Mouse (Mus musculus) stomach, embryonic 16.5 days (tissue): ENCODE measurements around the gene Nup210l. TPM values are rescaled to one million over a fixed set of nuclear protein-coding genes. Genes with fewer than 3 reads are reported as not detected.
A peak's percentile ranks its signal among the peaks of the same experiment; 100 is the strongest.

ENCODE experiments used
- ATAC-seq: fragments of 200-750 bp; cut with Nextera tagmentation; 2 replicates; pipeline ENCODE4 v1.8.0; 2017; ENCODE audit warnings: moderate number of reproducible peaks, moderate TSS enrichment; ENCODE audit not compliant: insufficient read depth, low FRiP score
- H3K27ac ChIP-seq: fragments of 300-500 bp; sonication (generic); 2 replicates; pipeline ENCODE4 v1.5.1; 2014; ENCODE audit warnings: low read length
- H3K27me3 ChIP-seq: fragments of 300-500 bp; sonication (generic); 2 replicates; pipeline ENCODE4 v1.6.1; 2014; ENCODE audit warnings: low read length, control low read depth, mixed read lengths; ENCODE audit not compliant: control insufficient read depth, insufficient read depth
- H3K36me3 ChIP-seq: fragments of 300-500 bp; sonication (generic); 2 replicates; pipeline ENCODE4 v1.6.1; 2014; ENCODE audit warnings: low read length; ENCODE audit not compliant: control insufficient read depth, insufficient read depth
- H3K4me1 ChIP-seq: fragments of 300-500 bp; sonication (generic); 2 replicates; pipeline ENCODE4 v1.6.1; 2014; ENCODE audit warnings: low read length, control low read depth, mixed read lengths; ENCODE audit not compliant: control insufficient read depth, insufficient read depth
- H3K4me2 ChIP-seq: fragments of 300-500 bp; sonication (generic); 2 replicates; pipeline ENCODE4 v1.6.1; 2014; ENCODE audit warnings: low read depth, low read length, mixed read lengths
- H3K4me3 ChIP-seq: fragments of 300-500 bp; sonication (generic); replicated peaks from 2 replicates; pipeline ENCODE4 v1.5.1; 2014; ENCODE audit warnings: mild to moderate bottlenecking, low read length
- H3K9ac ChIP-seq: fragments of 300-500 bp; sonication (generic); 2 replicates; pipeline ENCODE4 v1.6.1; 2014; ENCODE audit warnings: low read length
- H3K9me3 ChIP-seq: fragments of 300-500 bp; sonication (generic); replicated peaks from 2 replicates; pipeline ENCODE4 v1.6.1; 2016; ENCODE audit warnings: low read length, control low read depth; ENCODE audit not compliant: control insufficient read depth
- WGBS: fragments of 180-500 bp; shearing (Covaris S2); extraction: QIAGEN DNeasy Blood & Tissue Kit; methylation state at CpG from one replicate; pipeline ENCODE4 v1.1.7; 2014; 5-methylcytosine and 5-hydroxymethylcytosine counted together
- polyA plus RNA-seq: library from polyadenylated mRNA; unstranded; fragments of >200 nt; fragmentation: Nextera tagmentation; extraction: Ambion mirVana; gene quantifications from 2 replicates; pipeline ENCODE4 v1.2.1, GENCODE M21; 2015

The Nup210l gene
- polyA plus RNA-seq, 1 experiment from 2014 or later: 0.28 TPM

- ATAC-seq: no peak
- H3K4me2 ChIP-seq: peak overlapping the region; percentile 64; the same call in 1 of the 2 replicates
- WGBS: 81% methylated on average over 2 of the region's 2 CpGs
- H3K9ac ChIP-seq: no peak overlapping the region
- no peaks in the 10 kb centered on the region for H3K36me3 ChIP-seq
- H3K27ac ChIP-seq: no peak overlapping the region
- H3K9me3 ChIP-seq: no peaks in the 10 kb centered on the region
- H3K27me3 ChIP-seq: no peaks in the 10 kb centered on the region
- no peak overlapping the region for H3K4me3 ChIP-seq
- H3K4me1 ChIP-seq: peaks cover 9% of the 10 kb centered on the region; the same call in 1 of the 2 replicates
Measured at GRCm38 (mm10) chr3:90241251-90241650, 137.3 kb downstream of the Nup210l start.

GRCm38 (mm10) chr3:90241669-90242358 lies 137.9 kb downstream of the Nup210l start:
- Histone ChIP-seq H3K4me1 (peaks cover 14% of the 10 kb centered on the region; the same call in 1 of the 2 replicates), H3K9me3 (no peaks in the 10 kb centered on the region), H3K27ac (no peak overlapping the region), H3K9ac (peak overlapping the region; percentile 23; the same call in 1 of the 2 replicates), H3K36me3 (no peaks in the 10 kb centered on the region), H3K4me2 (peak overlapping the region; percentile 64; the same call in 1 of the 2 replicates), H3K4me3 (peak overlapping the region; percentile 44), H3K27me3 (no peaks in the 10 kb centered on the region)
- 83% methylated on average over 10 of the region's 10 CpGs for WGBS
- ATAC-seq: no peak

GRCm38 (mm10) chr3:90242984-90243775 lies 139.2 kb downstream of the Nup210l start, which contains the start of gene Creb3l4:
Creb3l4 (minus strand) TSS chr3:90243512.
- 7% methylated on average over 19 of the region's 19 CpGs for WGBS
- peak; percentile 77 for ATAC-seq
- peak within 1 kb of the TSS; percentile 72 for H3K9ac ChIP-seq
- H3K27me3 ChIP-seq: no peaks in the 10 kb centered on the region
- peaks cover 14% of the 10 kb centered on the region; the same call in 1 of the 2 replicates for H3K4me1 ChIP-seq
- peak within 1 kb of the TSS; percentile 85 for H3K27ac ChIP-seq
- H3K9me3 ChIP-seq: no peaks in the 10 kb centered on the region
- H3K4me2 ChIP-seq: peak within 1 kb of the TSS; percentile 64
- peak within 1 kb of the TSS; percentile 44 for H3K4me3 ChIP-seq
- H3K36me3 ChIP-seq: no peaks in the 10 kb centered on the region

GRCm38 (mm10) chr3:90245406-90245805 lies 141.5 kb downstream of the Nup210l start:
- Histone ChIP-seq H3K4me3 (no peak overlapping the region), H3K9ac (no peak overlapping the region), H3K4me2 (no peak overlapping the region), H3K36me3 (peaks cover 4% of the 10 kb centered on the region), H3K27ac (peak overlapping the region; percentile 42), H3K9me3 (no peaks in the 10 kb centered on the region), H3K4me1 (peaks cover 22% of the 10 kb centered on the region), H3K27me3 (no peaks in the 10 kb centered on the region)
- no peak for ATAC-seq
- WGBS: 47% methylated on average over 2 of the region's 2 CpGs

DNA sequence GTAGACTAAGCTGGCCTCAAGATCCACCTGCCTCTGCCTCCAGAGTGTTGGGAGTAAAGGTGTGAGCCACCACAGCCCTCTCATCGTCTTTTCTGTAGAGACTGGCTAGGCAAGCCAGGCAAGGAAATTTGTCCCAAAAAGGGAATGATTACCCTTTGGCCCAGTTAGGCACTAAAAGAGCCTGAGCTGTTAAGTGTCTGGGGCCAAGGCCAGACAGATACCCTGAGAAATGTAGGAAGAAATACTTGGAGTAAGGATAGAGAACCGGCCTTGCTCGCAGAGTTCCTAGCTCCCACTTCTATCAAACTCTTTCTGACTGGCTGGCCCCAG lies 143.7 kb downstream of the Nup210l start:
- WGBS: under 1% methylated on average over 3 of the region's 3 CpGs
- H3K4me2 ChIP-seq: peak overlapping the region; percentile 95
- peaks cover 20% of the 10 kb centered on the region for H3K4me1 ChIP-seq
- peak overlapping the region; percentile 89 for H3K4me3 ChIP-seq
- ATAC-seq: no peak; the same call in 1 of the 2 replicates
- peak overlapping the region; percentile 96 for H3K27ac ChIP-seq
- H3K36me3 ChIP-seq: peaks cover 14% of the 10 kb centered on the region
- H3K9me3 ChIP-seq: no peaks in the 10 kb centered on the region
- H3K27me3 ChIP-seq: no peaks in the 10 kb centered on the region
- H3K9ac ChIP-seq: peak overlapping the region; percentile 96

DNA sequence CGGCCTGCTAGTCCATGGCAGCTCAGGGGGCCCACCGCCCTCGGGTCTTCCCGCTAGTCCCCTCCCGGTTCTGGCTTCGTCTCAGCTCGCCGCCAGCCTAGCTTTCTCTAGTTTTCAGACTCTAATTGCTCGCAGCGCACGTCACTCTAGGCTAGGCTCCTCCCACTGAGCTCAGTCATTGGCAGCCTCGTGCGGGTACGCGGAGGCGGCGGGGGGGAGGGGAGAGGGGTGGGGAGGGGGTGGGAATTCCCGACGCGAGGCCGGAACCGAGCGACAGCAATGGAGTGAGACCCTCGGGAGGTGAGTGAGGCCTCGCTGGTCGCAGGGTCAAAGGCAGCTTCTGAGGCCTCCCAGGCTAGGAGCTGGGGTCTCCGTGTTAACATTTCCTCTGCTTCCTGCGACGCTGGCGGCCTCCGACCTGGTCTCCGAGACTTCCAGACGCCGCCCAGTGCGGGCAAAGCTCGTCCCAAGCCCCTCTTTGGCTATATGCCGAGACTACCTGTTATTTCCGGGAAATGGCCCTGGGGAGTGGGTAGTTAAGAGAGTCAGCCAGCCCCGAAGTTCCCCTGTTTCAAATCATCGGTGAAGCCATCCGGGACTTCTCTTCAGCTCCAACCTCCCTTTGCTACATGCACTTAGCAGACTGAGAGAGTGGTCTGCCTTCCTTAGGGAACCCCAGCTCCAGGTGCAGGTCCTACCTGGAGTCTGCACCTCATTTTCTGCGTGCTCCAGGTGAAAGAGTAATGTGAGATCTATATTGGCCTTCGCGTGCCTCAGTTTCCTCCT lies 144.2 kb downstream of the Nup210l start, which contains the start of gene Slc39a1:
Gene Slc39a1, plus strand, starts transcription at position 213 of the 786 bp plus-strand sequence.
- peak within 1 kb of the TSS; percentile 95 for H3K4me2 ChIP-seq
- peaks cover 14% of the 10 kb centered on the region for H3K36me3 ChIP-seq
- WGBS: under 1% methylated on average over 44 of the region's 44 CpGs
- H3K9me3 ChIP-seq: no peaks in the 10 kb centered on the region
- H3K4me3 ChIP-seq: peak within 1 kb of the TSS; percentile 89
- H3K27me3 ChIP-seq: no peaks in the 10 kb centered on the region
- ATAC-seq: peak; percentile 94
- H3K4me1 ChIP-seq: peaks cover 16% of the 10 kb centered on the region
- peak within 1 kb of the TSS; percentile 96 for H3K27ac ChIP-seq
- peak within 1 kb of the TSS; percentile 96 for H3K9ac ChIP-seq

DNA sequence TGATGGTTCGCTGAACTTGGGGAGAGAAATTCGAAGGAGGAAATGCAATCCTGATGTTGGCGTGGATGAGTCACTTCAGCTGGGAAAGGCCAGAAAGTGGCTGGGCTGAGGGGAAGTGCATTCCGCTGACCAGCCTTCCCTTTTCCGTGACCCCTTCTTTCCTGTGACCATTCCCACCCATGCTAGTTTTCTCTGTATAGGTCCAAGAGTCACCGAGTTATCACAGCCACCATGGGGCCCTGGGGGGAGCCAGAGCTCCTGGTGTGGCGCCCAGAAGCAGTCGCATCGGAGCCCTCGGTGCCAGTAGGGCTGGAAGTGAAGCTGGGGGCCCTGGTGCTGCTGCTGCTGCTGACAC lies 144.8 kb downstream of the Nup210l start:
- Histone ChIP-seq H3K27me3 (no peaks in the 10 kb centered on the region), H3K4me1 (peaks cover 16% of the 10 kb centered on the region), H3K4me2 (peak overlapping the region; percentile 95), H3K9ac (peak overlapping the region; percentile 96), H3K27ac (peak overlapping the region; percentile 96), H3K36me3 (peaks cover 14% of the 10 kb centered on the region), H3K4me3 (peak overlapping the region; percentile 89), H3K9me3 (no peaks in the 10 kb centered on the region)
- ATAC-seq: no peak
- WGBS: 3% methylated on average over 10 of the region's 10 CpGs

- Histone ChIP-seq H3K9ac (no peak overlapping the region), H3K4me1 (peaks cover 19% of the 10 kb centered on the region), H3K4me3 (no peak overlapping the region), H3K4me2 (no peak overlapping the region), H3K27ac (no peak overlapping the region), H3K27me3 (no peaks in the 10 kb centered on the region), H3K36me3 (peaks cover 14% of the 10 kb centered on the region), H3K9me3 (no peaks in the 10 kb centered on the region)
- no peak for ATAC-seq
- WGBS: 84% methylated on average over 6 of the region's 6 CpGs
Measured at GRCm38 (mm10) chr3:90250791-90251190, 146.9 kb downstream of the Nup210l start.
